Mouse (Mus musculus): ENCODE measurements around the gene Arid1a.
"Not testable (repeated sequence)": the region's sequence is repeated elsewhere in the genome, so short reads cannot be mapped to it uniquely, and the experiment has no call there.

Gene Arid1a

DNA sequence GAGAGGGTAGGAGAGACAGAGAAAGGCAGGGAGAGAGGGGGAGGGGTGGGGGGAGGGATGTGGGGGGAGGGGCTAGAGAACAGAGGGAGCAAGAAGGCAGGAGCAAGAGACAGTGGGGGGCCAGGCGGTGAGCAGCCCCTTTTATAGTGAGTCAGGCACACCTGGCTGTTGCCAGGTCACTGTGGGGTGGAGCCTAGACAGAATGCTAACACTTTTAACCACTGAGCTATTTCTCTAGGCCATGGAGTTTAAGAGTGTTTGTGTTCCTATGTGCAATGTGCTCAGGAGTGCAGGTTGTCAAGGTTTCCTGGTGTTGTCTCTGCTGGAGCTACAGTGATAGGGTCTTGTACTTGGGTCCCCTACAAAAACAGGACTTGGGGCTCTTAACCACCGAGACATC lies 97.8 kb downstream of the Arid1a start:
- in situ Hi-C loops (cut with MboI, MseI): no loop called here

DNA sequence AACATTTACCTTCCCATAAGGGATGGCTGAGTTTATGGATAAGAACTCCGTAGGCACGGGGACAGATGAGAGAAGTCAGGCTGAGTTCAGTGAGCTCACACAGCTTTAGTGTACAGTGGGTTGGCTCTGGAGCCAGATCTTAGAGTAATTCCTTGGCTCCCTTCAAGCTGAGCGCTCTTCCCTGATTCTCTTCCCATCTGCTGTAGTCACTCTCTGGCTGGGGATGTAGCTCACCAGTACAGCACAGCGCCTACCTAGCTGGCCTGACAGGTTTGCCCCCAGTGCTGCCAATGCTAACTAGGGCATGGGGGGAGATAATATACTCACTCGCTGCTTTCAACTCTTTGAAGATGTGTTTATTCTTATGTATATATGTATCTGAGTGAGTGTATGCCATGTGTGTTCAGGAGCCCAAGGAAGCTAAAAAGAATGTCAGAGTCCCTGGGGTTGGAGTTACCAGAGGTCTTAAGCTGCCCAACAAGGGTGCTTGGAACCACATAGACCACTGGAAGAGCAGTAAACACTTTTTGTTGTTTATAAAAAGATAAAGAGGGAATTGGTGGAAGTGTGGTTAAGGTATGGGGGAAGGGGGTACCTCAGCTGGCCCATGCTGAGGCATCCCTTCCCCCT lies 98.6 kb downstream of the Arid1a start:
- in situ Hi-C loops (cut with MboI, MseI): no loop called here

GRCm38 (mm10) chr4:133656997-133657396 lies 99.6 kb downstream of the Arid1a start:
- in situ Hi-C loops (cut with MboI, MseI): no loop called here

GRCm38 (mm10) chr4:133656294-133656693 lies 100.3 kb downstream of the Arid1a start:
- in situ Hi-C loops (cut with MboI, MseI): no loop called here

- in situ Hi-C loops (cut with MboI, MseI): not testable (repeated sequence)
These were observed 102.5 kb downstream of the Arid1a start for GRCm38 (mm10) chr4:133654070-133654469.

DNA sequence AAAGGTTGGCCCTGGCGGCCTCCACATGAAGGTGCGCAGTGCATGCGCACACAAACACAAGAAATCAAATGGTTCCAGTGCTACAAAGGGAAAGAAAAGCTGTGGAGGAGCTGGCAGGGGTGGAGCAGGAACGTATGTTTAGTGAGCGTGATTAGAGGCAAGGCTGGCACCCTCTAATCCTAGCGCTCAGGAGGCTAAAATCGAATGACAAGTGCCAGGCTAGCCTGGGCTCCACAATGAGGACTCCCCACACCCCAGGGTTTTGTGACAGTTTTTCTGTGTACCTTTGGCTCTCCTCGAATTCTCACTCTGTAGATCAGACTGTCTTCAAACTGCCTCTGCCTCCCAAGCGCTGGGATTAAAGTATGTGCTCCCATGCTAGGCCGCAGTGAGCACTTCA lies 103.8 kb downstream of the Arid1a start:
- in situ Hi-C loops (cut with MboI, MseI): no loop called here

DNA sequence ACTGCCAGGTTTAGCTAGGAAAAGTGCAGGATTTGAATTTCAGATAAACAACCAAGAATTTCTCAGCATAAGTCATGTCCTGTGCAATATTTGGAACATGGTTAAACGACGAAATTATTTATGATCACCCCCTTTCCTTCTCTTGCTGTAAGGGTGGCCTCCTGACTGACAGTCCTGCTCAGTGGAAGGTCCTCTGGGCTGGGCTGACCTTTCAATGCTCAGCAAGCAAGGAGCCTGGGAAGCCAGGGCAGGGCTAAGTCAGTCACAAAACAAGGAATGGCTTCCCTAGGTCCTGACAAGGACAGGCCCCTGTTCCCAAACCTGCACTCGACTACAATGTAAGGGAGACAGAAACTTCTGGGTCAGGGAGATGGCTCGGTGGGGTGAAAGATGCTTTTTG lies 104.6 kb downstream of the Arid1a start:
- in situ Hi-C loops (cut with MboI, MseI): no loop called here

DNA sequence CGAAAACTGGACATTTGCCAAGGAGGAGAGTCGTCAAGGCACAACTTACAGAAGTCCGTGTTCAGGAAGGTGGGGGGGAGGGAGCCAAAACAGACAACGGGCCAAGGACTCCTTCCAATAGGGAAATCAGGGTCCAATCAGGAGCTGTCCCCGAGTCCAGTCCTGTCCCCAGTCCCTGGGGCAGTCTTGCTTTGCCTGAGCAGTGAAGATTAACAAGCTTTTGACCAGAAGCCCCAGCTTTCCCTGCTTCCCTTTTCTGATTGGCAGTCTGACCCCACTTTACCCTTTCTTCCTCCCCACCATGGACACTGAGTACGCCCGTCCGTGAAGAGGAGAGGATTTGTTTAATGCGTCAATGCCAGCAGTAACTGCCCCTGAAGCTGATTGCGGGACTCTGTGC lies 105.1 kb downstream of the Arid1a start:
- in situ Hi-C loops (cut with MboI, MseI): no loop called here

- in situ Hi-C loops (cut with MboI, MseI): loop anchor here (10.0 kb wide), 1 partner anchor 55 kb away; no protein-coding TSS in a partner anchor
These were observed 106.4 kb downstream of the Arid1a start, which contains the start of gene Zdhhc18 for GRCm38 (mm10) chr4:133649989-133650699. Zdhhc18 (minus strand) TSS chr4:133650154.

DNA sequence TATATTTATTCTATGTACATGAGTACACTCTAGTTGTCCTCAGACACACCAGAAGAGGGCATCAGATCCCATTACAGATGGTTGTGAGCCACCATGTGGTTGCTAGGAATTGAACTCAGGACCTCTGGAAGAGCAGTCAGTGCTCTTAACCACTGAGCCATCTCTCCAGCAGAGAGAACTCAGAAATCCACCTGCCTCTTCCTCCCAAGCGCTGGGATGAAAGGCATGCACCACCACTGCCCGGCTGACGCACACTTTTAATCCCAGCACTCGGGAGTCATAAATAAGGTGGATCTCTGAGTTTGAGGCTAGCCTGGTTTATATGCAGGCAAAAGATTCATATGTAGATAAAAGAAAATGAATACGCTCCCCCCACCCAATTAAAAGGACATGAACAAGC lies 107.1 kb downstream of the Arid1a start:
- in situ Hi-C loops (cut with MboI, MseI): loop anchor here (10.0 kb wide), 1 partner anchor 55 kb away; no protein-coding TSS in a partner anchor

- in situ Hi-C loops (cut with MboI, MseI): loop anchor here (10.0 kb wide), 1 partner anchor 51 kb away; no protein-coding TSS in a partner anchor
These were observed 110.9 kb downstream of the Arid1a start for GRCm38 (mm10) chr4:133645680-133646079.

- in situ Hi-C loops (cut with MboI, MseI): loop anchor here (10.0 kb wide), 1 partner anchor 50 kb away; no protein-coding TSS in a partner anchor
These were observed 111.4 kb downstream of the Arid1a start for GRCm38 (mm10) chr4:133645195-133645594.

DNA sequence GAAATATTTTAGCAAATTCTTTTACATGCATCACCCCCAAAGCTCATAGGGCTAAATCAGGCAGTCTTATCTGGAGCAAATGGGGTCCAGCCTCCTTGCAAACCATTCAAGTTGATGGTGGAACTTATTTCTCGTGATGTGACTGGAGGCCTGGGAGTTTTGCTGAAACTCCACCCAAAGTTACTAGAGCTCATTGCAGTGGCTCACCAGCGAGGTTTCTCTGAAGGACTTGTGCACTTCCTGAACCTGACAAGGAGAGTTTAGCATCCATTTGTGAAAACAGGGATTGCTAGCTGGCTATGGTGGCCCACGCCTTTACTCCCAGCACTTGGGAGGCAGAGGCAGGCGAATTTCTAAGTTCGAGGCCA lies 122.5 kb downstream of the Arid1a start:
- in situ Hi-C loops (cut with MboI, MseI): no loop called here

DNA sequence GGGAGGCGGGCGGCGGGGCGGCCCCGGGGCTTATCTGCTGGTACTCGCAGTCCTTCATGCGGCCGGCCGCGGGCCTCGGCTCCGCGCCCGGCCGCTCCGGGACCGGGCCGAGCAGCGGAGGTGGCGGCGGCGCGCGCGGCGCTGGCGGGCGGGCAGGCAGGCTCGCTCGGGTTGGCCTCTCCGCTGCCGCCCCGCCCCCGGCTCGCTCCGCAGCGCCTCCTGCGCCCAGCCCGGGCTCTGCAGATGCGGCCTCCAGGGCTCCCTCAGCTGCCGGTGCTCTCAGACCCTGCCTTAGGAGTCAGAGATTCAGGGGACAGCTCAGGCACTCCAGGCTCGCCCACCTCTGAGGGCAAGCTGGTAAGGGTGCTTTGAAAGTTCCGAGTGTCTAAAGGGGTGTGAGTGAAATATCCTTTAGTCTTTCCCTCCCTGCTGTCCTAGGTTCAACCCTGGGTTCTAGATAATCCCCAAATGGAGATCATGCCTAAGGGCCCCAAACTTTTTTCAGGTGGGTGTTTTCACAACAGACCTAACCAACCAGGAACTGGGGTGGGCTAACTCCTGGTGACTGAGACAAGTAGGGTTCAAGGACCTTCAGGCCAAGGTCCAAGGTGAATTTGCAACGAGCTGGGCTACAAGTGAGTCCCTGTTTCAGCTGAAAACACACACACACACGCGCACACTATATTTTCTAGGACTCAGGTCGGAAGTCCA lies 123.1 kb downstream of the Arid1a start:
- in situ Hi-C loops (cut with MboI, MseI): no loop called here

DNA sequence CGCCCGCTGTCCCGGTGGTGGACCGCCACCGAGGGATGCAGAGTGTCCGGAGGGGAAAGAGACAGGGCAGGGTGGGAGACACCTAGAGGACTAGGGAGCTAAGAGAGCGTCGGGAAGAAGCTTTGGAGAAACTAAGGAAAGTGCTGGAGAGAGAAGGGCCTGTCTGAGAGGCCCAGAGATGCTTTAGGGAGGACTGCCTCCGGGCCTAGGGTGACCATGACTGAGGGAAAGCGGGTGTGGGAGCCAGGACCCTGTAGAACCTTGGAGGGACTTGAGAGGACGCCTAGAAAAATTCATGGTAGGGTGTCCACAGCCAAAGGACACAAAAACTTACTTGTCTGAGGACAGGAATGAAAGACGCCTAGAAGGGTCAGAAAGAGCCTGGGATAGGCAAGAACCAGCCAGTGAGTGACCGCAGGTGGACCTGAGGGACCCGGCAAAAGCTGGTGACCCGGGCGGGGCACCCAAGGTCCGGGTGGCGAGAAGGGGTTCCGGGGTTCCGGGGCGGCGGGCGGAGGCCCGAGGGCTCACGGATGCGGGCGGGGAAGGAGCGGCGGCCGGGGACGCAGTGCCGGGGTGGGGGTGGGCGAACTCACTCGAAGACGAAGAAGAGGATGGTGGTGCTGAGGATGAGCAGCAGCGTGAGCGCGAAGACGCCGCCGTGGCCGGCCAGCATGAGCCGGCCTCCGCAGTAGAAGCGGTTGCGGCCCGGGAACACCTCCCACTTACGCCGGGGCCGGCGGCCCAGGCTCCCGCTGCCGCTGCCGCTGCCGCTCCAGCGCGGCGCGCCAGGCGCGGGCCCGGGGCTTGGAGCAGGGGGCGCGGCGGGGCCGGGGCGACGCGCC lies 123.9 kb downstream of the Arid1a start:
- in situ Hi-C loops (cut with MboI, MseI): no loop called here

DNA sequence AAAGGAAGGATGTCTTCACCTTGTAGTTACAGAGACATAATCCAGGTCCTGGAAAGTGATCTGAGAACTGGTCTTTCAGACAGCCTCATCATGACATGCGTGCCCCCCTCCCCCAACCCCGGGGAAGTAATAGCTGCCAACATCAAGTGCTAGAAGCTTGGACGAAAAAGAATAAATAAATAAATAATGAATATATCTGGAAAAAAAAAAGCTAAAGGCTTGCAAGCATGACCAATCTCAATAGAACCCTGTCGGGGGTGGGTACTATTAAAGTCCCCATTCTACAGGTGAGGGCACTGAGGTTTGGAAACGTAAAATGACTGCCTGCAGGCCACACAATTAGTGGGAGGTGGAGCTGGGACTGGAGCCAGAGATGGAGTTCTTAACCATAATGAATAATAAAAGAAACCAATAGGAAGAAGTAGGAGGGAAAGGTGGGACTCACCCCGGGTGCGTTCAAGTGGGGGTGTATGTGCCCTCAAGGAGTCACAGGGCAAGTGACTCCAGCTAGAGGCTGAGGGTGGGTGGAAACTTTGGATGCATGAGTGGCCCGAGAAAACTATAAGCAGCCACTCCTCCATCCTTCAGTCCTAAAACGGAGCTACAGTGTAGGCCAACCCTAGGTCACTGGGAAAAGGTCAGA lies 124.7 kb downstream of the Arid1a start:
- in situ Hi-C loops (cut with MboI, MseI): no loop called here

DNA sequence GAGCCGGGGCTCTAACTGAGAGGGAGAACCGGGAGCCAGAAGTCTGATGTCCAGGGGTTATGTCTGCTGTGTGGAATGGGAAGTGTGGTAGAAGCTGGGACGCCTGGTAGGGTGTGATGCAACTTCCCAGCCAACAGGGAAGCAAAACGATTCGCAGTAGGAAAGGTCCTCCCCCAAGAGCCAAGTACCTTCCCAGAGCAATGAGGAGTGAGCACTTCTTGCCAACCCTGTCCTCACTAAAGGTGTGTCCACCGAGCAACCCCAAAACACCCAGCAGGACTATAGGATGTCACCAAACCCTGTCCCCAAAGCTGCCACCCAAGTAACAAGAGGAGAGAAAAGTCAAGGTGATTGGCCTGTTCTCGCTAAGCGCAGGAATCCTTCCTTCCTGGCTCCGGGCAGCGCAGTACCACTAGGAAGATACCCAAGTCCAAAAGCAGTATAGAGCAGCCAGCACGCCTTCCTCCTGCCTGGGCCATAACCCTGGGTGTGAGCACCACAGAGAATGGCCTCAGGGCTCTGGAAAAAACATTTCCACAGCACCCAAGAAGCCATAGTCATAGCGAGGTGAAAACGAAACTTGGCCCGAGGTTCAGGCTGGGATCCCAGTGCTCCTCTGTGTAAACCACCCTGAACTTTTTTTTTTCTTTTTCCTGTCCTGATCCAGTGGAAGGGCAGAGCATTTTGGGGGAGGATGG lies 125.3 kb downstream of the Arid1a start:
- in situ Hi-C loops (cut with MboI, MseI): no loop called here

- in situ Hi-C loops (cut with MboI, MseI): no loop called here
These were observed 126.1 kb downstream of the Arid1a start for GRCm38 (mm10) chr4:133630326-133630920.

- in situ Hi-C loops (cut with MboI, MseI): no loop called here
These were observed 127.4 kb downstream of the Arid1a start for GRCm38 (mm10) chr4:133629191-133629590.

Measured in T-helper 17 cell (primary cell).